Mouse (Mus musculus): ENCODE data around the gene Fate1.

DNA sequence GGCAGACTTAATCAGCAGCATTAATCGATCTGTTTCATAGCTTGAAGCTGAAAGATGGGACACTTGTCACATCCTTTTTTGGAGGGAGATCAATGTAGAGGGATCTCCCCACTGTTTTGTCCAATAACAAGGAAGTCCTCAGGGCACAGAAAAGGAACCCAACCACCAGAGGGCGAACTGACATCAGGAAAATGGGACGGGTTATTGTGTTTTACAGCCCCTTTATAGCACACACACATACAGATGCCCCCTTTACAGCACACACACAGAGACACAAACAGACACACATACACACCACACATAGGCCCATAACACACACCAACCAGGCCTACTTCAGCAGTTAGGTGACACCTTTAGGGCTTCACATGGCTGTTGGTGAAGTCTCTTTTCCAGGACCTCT, 40.0 kb downstream of the Fate1 start:
- TF ChIP-seq POLR2A (IDR thresholded peaks at IDR 0.05; ENCODE audit: borderline replicate concordance, extremely low read depth, insufficient read depth, insufficient read length, poor library complexity, severe bottlenecking): no peak
- peak; percentile 39; the same call in 1 of the 2 replicates for TF ChIP-seq CTCF (IDR thresholded peaks at IDR 0.05; ENCODE audit: borderline replicate concordance, extremely low read depth, insufficient read depth, insufficient read length)
